Mouse (Mus musculus) cerebellum, adult 2 months (tissue): ENCODE measurements around the gene Ovol2.

ENCODE experiments used
- CTCF ChIP-seq: fragments of 200-500 bp; IDR thresholded peaks from 2 replicates; pipeline ENCODE4 v1.5.1; 2011; ENCODE audit warnings: low read depth, mild to moderate bottlenecking, control low read depth, low read length, moderate library complexity, borderline replicate concordance; ENCODE audit not compliant: insufficient read depth
- POLR2A ChIP-seq: fragments of 200-500 bp; IDR thresholded peaks from 2 replicates; pipeline ENCODE4 v1.6.1; 2011; ENCODE audit warnings: low read length, control low read depth, borderline replicate concordance; ENCODE audit not compliant: insufficient read depth

DNA sequence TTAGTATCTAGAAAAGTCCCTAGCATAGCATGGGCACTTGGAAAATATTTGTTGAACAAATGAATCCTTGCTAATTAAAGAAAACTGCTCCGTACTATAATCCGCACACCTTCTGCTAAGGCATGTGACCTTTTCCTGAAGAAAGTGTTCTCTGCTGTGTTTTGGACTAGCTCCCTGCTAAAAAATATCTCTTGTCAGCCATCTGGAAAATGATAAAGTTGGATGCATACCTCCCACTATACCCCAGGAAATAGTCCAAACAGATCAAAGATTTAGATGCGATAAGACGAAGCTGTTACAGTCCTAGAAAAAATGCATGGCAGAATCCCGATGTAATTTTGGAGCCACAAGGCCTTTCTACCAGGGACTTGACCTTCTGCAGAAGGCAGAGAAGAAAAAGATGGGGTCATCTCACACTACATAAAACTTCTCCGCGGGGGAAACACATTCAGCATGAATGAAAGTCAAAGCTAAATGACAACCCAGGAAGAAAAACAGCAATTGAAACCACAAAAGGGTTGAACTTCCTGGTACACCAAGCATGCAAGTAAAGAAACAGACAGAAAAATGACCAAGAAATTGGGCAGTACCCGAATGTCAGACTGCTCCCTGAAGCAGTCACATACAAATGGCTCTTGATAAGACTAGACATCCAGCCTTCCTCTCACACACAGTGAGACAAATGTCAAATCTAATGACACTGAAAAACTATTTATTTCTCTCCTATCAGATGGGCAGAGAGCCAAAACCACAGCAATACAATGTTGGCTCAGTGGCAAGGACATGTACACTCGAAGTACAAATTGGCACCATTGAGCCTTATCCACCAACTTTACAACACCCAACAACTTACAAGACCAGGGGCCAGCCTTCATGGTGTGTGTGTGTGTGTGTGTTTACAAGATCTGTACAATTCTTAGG is 31.9 kb downstream of the Ovol2 start:
- TF ChIP-seq CTCF (no peak), POLR2A (no peak)
